ENCODE assay signal across 11 mouse cellular contexts in the genomic region with DNA sequence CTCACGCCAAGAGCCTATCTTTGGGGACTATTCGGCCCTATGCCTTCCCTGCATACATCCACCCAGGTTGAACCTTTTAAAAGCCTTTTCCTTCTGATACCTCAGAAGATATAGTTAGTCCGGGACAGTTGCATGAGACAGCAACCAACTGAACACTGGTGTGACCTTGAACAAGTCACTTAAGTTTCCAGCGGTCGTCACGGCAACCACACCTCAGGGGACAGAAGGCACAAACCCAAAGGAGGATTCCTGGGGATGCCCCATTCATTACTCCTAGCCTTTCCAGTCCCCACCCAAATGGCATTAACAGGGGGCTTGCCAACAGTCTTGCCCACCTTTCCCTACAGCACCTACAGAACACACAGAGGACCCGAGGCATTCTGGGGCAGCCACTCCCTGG. TPM values are rescaled to one million over a fixed set of nuclear protein-coding genes. Genes with fewer than 3 reads are reported as not detected.
DNase-seq lines count a peak whose midpoint lies in the region; ATAC-seq and TF ChIP-seq lines count a peak whose summit lies in the region.
"Had no signal": no experiment of that assay in that cellular context is flagged by ENCODE, and none has a peak within 500 bp of the region (broad histone marks: within the 10 kb centered on the region; RNA-seq: fewer than 3 reads in every experiment).

No protein-coding gene starts in this region.

- no peak for TF ChIP-seq CTCF in liver, postnatal 0 days (IDR thresholded peaks at IDR 0.05; ENCODE audit: low read depth)

- WGBS in embryonic facial prominence, embryonic 12.5 days = 92% methylated on average over 7 of the region's 7 CpGs
- 95% methylated on average over 7 of the region's 7 CpGs for WGBS in hindbrain, embryonic 11.5 days
- 92% methylated on average over 7 of the region's 7 CpGs for whole genome bisulfite sequencing in midbrain, embryonic 13.5 days
- 74% methylated on average over 7 of the region's 7 CpGs for whole genome bisulfite sequencing in liver, postnatal 0 days (ENCODE audit: insufficient replicate concordance)

- peak overlapping the region; percentile 95 for H3K4me2 ChIP-seq in embryonic facial prominence, embryonic 12.5 days (replicated peaks)
- H3K4me2 ChIP-seq in hindbrain, embryonic 11.5 days (replicated peaks; ENCODE audit: low read depth, low read length) = peak overlapping the region; percentile 82; the same call in 1 of the 2 replicates
- H3K4me2 ChIP-seq in midbrain, embryonic 13.5 days (replicated peaks) = peak overlapping the region; percentile 98
- H3K4me2 ChIP-seq in liver, postnatal 0 days (ENCODE audit: low read depth, low read length) = no peak overlapping the region

- H3K4me1 ChIP-seq in embryonic facial prominence, embryonic 12.5 days = peaks cover 11% of the 10 kb centered on the region; the same call in 1 of the 2 replicates
- H3K4me1 ChIP-seq in hindbrain, embryonic 11.5 days (replicated peaks; ENCODE audit: control insufficient read depth, insufficient read depth, low read length) = no peaks in the 10 kb centered on the region
- peaks cover 87% of the 10 kb centered on the region for H3K4me1 ChIP-seq in midbrain, embryonic 13.5 days (replicated peaks)
- H3K4me1 ChIP-seq in liver, postnatal 0 days (ENCODE audit: insufficient read depth) = no peaks in the 10 kb centered on the region

- no peak overlapping the region for H3K4me3 ChIP-seq in embryonic facial prominence, embryonic 12.5 days
- H3K4me3 ChIP-seq in hindbrain, embryonic 11.5 days (ENCODE audit: low read depth, low read length) = 0 out of 2 replicates have a peak overlapping the region, but pooled peaks have one; percentile 47
- peak overlapping the region; percentile 77 for H3K4me3 ChIP-seq in midbrain, embryonic 13.5 days (replicated peaks)
- H3K4me3 ChIP-seq in liver, postnatal 0 days (ENCODE audit: low read depth, low read length) = no peak overlapping the region

- H3K9me3 ChIP-seq in embryonic facial prominence, embryonic 12.5 days = no peaks in the 10 kb centered on the region
- no peaks in the 10 kb centered on the region for H3K9me3 ChIP-seq in hindbrain, embryonic 11.5 days (ENCODE audit: control insufficient read depth, low read length)
- H3K9me3 ChIP-seq in midbrain, embryonic 13.5 days = no peaks in the 10 kb centered on the region
- no peaks in the 10 kb centered on the region for H3K9me3 ChIP-seq in liver, postnatal 0 days (ENCODE audit: low read length)

- DNase-seq in R1 (ENCODE audit: low read depth, low spot score) = peak; percentile 58
- DNase-seq in hindbrain, embryonic 11.5 days (ENCODE audit: low spot score) = no peak
- no peak for DNase-seq in liver, postnatal 0 days
- no peak for DNase-seq in urinary bladder, postnatal 14 days (ENCODE audit: low spot score)
- no peak for DNase-seq in cerebellum, postnatal 25 days
- DNase-seq: heart, postnatal 36 days; spleen, adult 18-20 months; thymus, postnatal 14 days had no signal

- TF ChIP-seq EP300 in liver, postnatal 0 days (IDR thresholded peaks at IDR 0.05; ENCODE audit: low read depth) = no peak

- H3K9ac ChIP-seq in embryonic facial prominence, embryonic 12.5 days = no peak overlapping the region
- H3K9ac ChIP-seq in hindbrain, embryonic 11.5 days (ENCODE audit: low read depth, low read length) = no peak overlapping the region
- H3K9ac ChIP-seq in midbrain, embryonic 13.5 days (replicated peaks) = peak overlapping the region; percentile 95
- no peak overlapping the region for H3K9ac ChIP-seq in liver, postnatal 0 days (replicated peaks)

- ATAC-seq in embryonic facial prominence, embryonic 12.5 days (ENCODE audit: insufficient number of reproducible peaks, insufficient read depth, low FRiP score, low TSS enrichment) = no peak
- ATAC-seq in hindbrain, embryonic 11.5 days (ENCODE audit: low FRiP score) = no peak
- ATAC-seq in midbrain, embryonic 13.5 days = no peak
- ATAC-seq in liver, postnatal 0 days = no peak

- H3K27me3 ChIP-seq in embryonic facial prominence, embryonic 12.5 days = peaks cover 41% of the 10 kb centered on the region
- peaks cover 10% of the 10 kb centered on the region; the same call in 1 of the 2 replicates for H3K27me3 ChIP-seq in hindbrain, embryonic 11.5 days (ENCODE audit: control insufficient read depth, insufficient read depth, low read length)
- H3K27me3 ChIP-seq in midbrain, embryonic 13.5 days = peaks cover 14% of the 10 kb centered on the region; the same call in 1 of the 2 replicates
- peaks cover 42% of the 10 kb centered on the region for H3K27me3 ChIP-seq in liver, postnatal 0 days (ENCODE audit: insufficient read depth, low read length)

- H3K27ac ChIP-seq in embryonic facial prominence, embryonic 12.5 days = no peak overlapping the region
- H3K27ac ChIP-seq in hindbrain, embryonic 11.5 days (ENCODE audit: low read depth, low read length) = no peak overlapping the region
- peak overlapping the region; percentile 95 for H3K27ac ChIP-seq in midbrain, embryonic 13.5 days
- H3K27ac ChIP-seq in liver, postnatal 0 days (ENCODE audit: low read depth) = no peak overlapping the region
- H3K27ac ChIP-seq: kidney, postnatal 0 days had no signal

- no peaks in the 10 kb centered on the region for H3K36me3 ChIP-seq in embryonic facial prominence, embryonic 12.5 days
- H3K36me3 ChIP-seq in hindbrain, embryonic 11.5 days (ENCODE audit: control insufficient read depth, insufficient read depth, low read length) = no peaks in the 10 kb centered on the region
- H3K36me3 ChIP-seq in midbrain, embryonic 13.5 days = no peaks in the 10 kb centered on the region
- no peaks in the 10 kb centered on the region for H3K36me3 ChIP-seq in liver, postnatal 0 days (replicated peaks; ENCODE audit: insufficient read depth, low read length)

RNA-seq across cellular contexts. Expression of a gene that starts 6.3 kb away (rescaled TPM):
- 20.8 and 21.0 TPM in 2 replicates for polyA plus RNA-seq in embryonic facial prominence, embryonic 12.5 days (2016; fragmentation: Nextera tagmentation; extraction: Ambion mirVana)
- polyA plus RNA-seq in hindbrain, embryonic 11.5 days (2014; fragmentation: Nextera tagmentation; extraction: Ambion mirVana) = 32.6 and 41.0 TPM in 2 replicates
- polyA plus RNA-seq in midbrain, embryonic 13.5 days (2015; fragmentation: Nextera tagmentation; extraction: Ambion mirVana) = 95.3 and 121 TPM in 2 replicates
- 1.5 and 1.8 TPM in 2 replicates for polyA plus RNA-seq in liver, postnatal 0 days (2015; fragmentation: Nextera tagmentation; extraction: Ambion mirVana)

Comparison
In these comparisons a context has a peak if more than half of its experiments do, and no peak if none do; other contexts are left out.
1. H3K4me3 ChIP-seq: peak in hindbrain, embryonic 11.5 days (single experiment) and midbrain, embryonic 13.5 days (single experiment); none in embryonic facial prominence, embryonic 12.5 days (single experiment) and liver, postnatal 0 days (single experiment).